ENCODE assay signal across 9 mouse cellular contexts in the genomic region with DNA sequence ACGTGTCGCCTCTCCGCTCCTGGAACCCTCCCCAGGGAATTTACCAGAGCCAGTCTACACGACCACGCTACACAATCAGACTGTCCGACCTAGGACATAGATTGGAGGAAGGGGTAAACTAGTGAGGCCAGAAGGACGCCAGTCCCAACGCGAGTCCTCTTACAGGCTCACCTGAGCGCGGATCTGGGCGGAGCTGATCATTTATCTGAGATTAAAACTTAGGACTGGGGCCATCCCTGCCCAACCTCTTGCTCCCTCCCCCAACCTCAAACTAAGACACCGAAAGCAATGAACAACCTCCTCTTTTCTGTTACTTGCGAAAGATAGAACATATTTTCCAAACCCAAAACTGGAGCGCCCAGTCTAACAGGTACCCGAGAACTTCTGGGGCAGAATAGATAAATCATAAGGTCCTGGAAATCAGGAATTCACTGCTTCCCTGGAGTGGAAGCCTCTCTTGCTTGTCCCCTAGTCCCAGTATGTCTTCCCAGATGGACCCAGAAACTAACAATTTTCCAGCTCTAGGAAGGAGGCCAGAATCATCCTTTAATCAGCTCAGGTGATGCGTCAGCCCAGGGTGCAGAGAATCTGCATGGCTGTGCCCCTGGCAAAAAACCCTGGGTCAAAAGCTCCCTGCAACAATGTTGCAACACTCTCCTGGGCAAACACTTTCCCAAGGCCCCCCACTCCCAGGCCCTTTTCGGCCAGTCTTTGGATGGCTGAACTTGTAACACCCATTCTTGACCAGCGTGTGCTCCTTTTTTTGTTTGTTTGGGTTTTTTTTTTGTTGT. TPM values are rescaled to one million over a fixed set of nuclear protein-coding genes. Genes with fewer than 3 reads are reported as not detected.
DNase-seq lines count a peak whose midpoint lies in the region; ATAC-seq and TF ChIP-seq lines count a peak whose summit lies in the region.
"Had no signal": no experiment of that assay in that cellular context is flagged by ENCODE, and none has a peak within 500 bp of the region (broad histone marks: within the 10 kb centered on the region; RNA-seq: fewer than 3 reads in every experiment).

No protein-coding gene starts in this region.

- H3K4me3 ChIP-seq in heart, embryonic 14.5 days (ENCODE audit: control insufficient read depth in 1 of 2, insufficient read depth in 1 of 2, low read depth in 1 of 2, low read length in 2 of 2): peak overlapping the region; percentile 66 to 91
- H3K4me3 ChIP-seq in ES-Bruce4 (ENCODE audit: low read depth, low read length): peak overlapping the region; percentile 67
- H3K4me3 ChIP-seq in forebrain, embryonic 14.5 days (ENCODE audit: low read depth, low read length): peak overlapping the region; percentile 87
- H3K4me3 ChIP-seq in liver, embryonic 16.5 days (ENCODE audit: low read depth, low read length): peak overlapping the region; percentile 88

- H3K4me1 ChIP-seq in heart, embryonic 14.5 days (ENCODE audit: control insufficient read depth in 2 of 2, insufficient read depth in 2 of 2, low read length in 2 of 2): peaks cover 14 to 22% of the 10 kb centered on the region in 2 experiments
- peaks cover 4% of the 10 kb centered on the region for H3K4me1 ChIP-seq in ES-Bruce4 (ENCODE audit: control insufficient read depth, insufficient read depth, low read length)
- peaks cover 29% of the 10 kb centered on the region for H3K4me1 ChIP-seq in forebrain, embryonic 14.5 days (ENCODE audit: control insufficient read depth, insufficient read depth, low read length)
- peaks cover 39% of the 10 kb centered on the region for H3K4me1 ChIP-seq in liver, embryonic 16.5 days (ENCODE audit: control insufficient read depth, low read depth, low read length)

- no peaks in the 10 kb centered on the region for H3K9me3 ChIP-seq in heart, embryonic 14.5 days (ENCODE audit: control insufficient read depth, low read length)
- no peaks in the 10 kb centered on the region for H3K9me3 ChIP-seq in ES-Bruce4 (replicated peaks; ENCODE audit: control insufficient read depth, insufficient read depth, low read length, poor library complexity, severe bottlenecking)
- no peaks in the 10 kb centered on the region for H3K9me3 ChIP-seq in forebrain, embryonic 14.5 days (replicated peaks; ENCODE audit: control insufficient read depth, low read length)
- no peaks in the 10 kb centered on the region for H3K9me3 ChIP-seq in liver, embryonic 16.5 days (replicated peaks; ENCODE audit: control insufficient read depth, low read length)

- peak overlapping the region; percentile 74 for H3K9ac ChIP-seq in heart, embryonic 14.5 days (ENCODE audit: low read length)
- H3K9ac ChIP-seq in ES-Bruce4 (ENCODE audit: low read depth, poor library complexity, severe bottlenecking): peak overlapping the region; percentile 48
- H3K9ac ChIP-seq in forebrain, embryonic 14.5 days (ENCODE audit: low read length): peak overlapping the region; percentile 70
- peak overlapping the region; percentile 65 for H3K9ac ChIP-seq in liver, embryonic 16.5 days (ENCODE audit: low read depth, low read length)

- no peaks in the 10 kb centered on the region for H3K27me3 ChIP-seq in heart, embryonic 14.5 days (ENCODE audit: control insufficient read depth, insufficient read depth, low read length)
- no peaks in the 10 kb centered on the region for H3K27me3 ChIP-seq in ES-Bruce4 (ENCODE audit: control insufficient read depth, insufficient read depth, low read length, poor library complexity, severe bottlenecking)
- no peaks in the 10 kb centered on the region for H3K27me3 ChIP-seq in forebrain, embryonic 14.5 days (replicated peaks; ENCODE audit: control insufficient read depth, insufficient read depth, low read length)
- H3K27me3 ChIP-seq in liver, embryonic 16.5 days (ENCODE audit: control insufficient read depth, insufficient read depth, low read depth, low read length): no peaks in the 10 kb centered on the region
- H3K27me3 ChIP-seq: Patski had no signal

- WGBS in heart, embryonic 14.5 days: 24% methylated on average over 19 of the region's 19 CpGs
- WGBS in forebrain, embryonic 14.5 days: 22% methylated on average over 19 of the region's 19 CpGs
- WGBS in liver, embryonic 16.5 days (ENCODE audit: insufficient replicate concordance): 25% methylated on average over 19 of the region's 19 CpGs

- no peak for TF ChIP-seq CTCF in ES-Bruce4 (IDR thresholded peaks at IDR 0.05; ENCODE audit: low read depth, low read length)

- no peak for DNase-seq in heart, adult 18-20 months
- no peak for DNase-seq in forebrain, embryonic 14.5 days (ENCODE audit: low spot score)
- no peak for DNase-seq in MN1 (ENCODE audit: low spot score)
- DNase-seq in frontal cortex, adult 2 months (ENCODE audit: extremely low spot score in 1 of 2, low spot score in 1 of 2): no peak
- DNase-seq in left cerebral cortex, postnatal 10 days (ENCODE audit: extremely low spot score in 1 of 2, low spot score in 2 of 2): no peak

- TF ChIP-seq POLR2A in ES-Bruce4 (IDR thresholded peaks at IDR 0.05; ENCODE audit: insufficient read depth, low read length): no peak

- ATAC-seq in heart, embryonic 14.5 days (ENCODE audit: insufficient number of reproducible peaks, insufficient read depth, low FRiP score, low read depth): peak; percentile 8
- no peak for ATAC-seq in forebrain, embryonic 14.5 days
- 0 out of 2 replicates have a peak, but pooled peaks have one; percentile 0 for ATAC-seq in liver, embryonic 16.5 days (ENCODE audit: low read depth)

- intact Hi-C loops in left cerebral cortex, postnatal 10 days (cut with DNase I): no loop called here

- peak overlapping the region; percentile 71 for H3K4me2 ChIP-seq in heart, embryonic 14.5 days (ENCODE audit: low read length)
- H3K4me2 ChIP-seq in forebrain, embryonic 14.5 days (ENCODE audit: low read length): peak overlapping the region; percentile 71
- H3K4me2 ChIP-seq in liver, embryonic 16.5 days (ENCODE audit: low read depth, low read length): peak overlapping the region; percentile 73

- TF ChIP-seq EP300 in ES-Bruce4 (IDR thresholded peaks at IDR 0.05; ENCODE audit: insufficient read depth, low read depth, low read length): no peak

- peak overlapping the region; percentile 49 to 61; a peak in 3 of 4 replicates for H3K27ac ChIP-seq in heart, embryonic 14.5 days (replicated peaks in 1 of 2; ENCODE audit: control insufficient read depth in 1 of 2, insufficient read depth in 1 of 2, low read depth in 2 of 2, low read length in 2 of 2)
- H3K27ac ChIP-seq in ES-Bruce4 (ENCODE audit: insufficient read depth, low read length): peak overlapping the region; percentile 87
- H3K27ac ChIP-seq in forebrain, embryonic 14.5 days (ENCODE audit: low read depth, low read length): peak overlapping the region; percentile 33; the same call in 1 of the 2 replicates
- H3K27ac ChIP-seq in liver, embryonic 16.5 days (ENCODE audit: low read length): peak overlapping the region; percentile 87

- peaks cover 8% of the 10 kb centered on the region; the same call in 1 of the 2 replicates for H3K36me3 ChIP-seq in heart, embryonic 14.5 days (ENCODE audit: control insufficient read depth, insufficient read depth, low read length)
- peaks cover 3% of the 10 kb centered on the region for H3K36me3 ChIP-seq in ES-Bruce4 (ENCODE audit: control insufficient read depth, insufficient read depth, low read length, poor library complexity, severe bottlenecking)
- H3K36me3 ChIP-seq in forebrain, embryonic 14.5 days (ENCODE audit: control insufficient read depth, insufficient read depth, low read length): peaks cover 4% of the 10 kb centered on the region
- peaks cover 2% of the 10 kb centered on the region; the same call in 1 of the 2 replicates for H3K36me3 ChIP-seq in liver, embryonic 16.5 days (ENCODE audit: control insufficient read depth, insufficient read depth)

RNA-seq across cellular contexts. Expression of gene Acly, which starts 0.8 kb away (rescaled TPM):
- 51.6 and 54.0 TPM in 2 replicates for polyA plus RNA-seq in heart, embryonic 14.5 days (2014; fragmentation: Nextera tagmentation; extraction: Ambion mirVana)
- total RNA-seq in heart, adult 18-20 months (2021): 10 to 100 TPM; 35.6 to 80.9 TPM
- polyA plus RNA-seq in ES-Bruce4 (2011; ENCODE audit: insufficient read depth, insufficient read length, low read depth, missing spikeins): 225 and 232 TPM in 2 replicates
- polyA plus RNA-seq in forebrain, embryonic 14.5 days (2014; fragmentation: Nextera tagmentation; extraction: Ambion mirVana): 198 and 208 TPM in 2 replicates
- 114 and 120 TPM in 2 replicates for polyA plus RNA-seq in liver, embryonic 16.5 days (2015; fragmentation: Nextera tagmentation; extraction: Ambion mirVana)
- polyA plus RNA-seq in frontal cortex, adult 2 months (2012; rRNA removed): 108 and 113 TPM in 2 replicates
- 100 to 1,000 TPM; 138 to 151 TPM for total RNA-seq in left cerebral cortex, postnatal 10 days (2021)

RNA-seq across cellular contexts. Expression of gene Ttc25, which starts 16.8 kb away (rescaled TPM):
- 0.13 and 1.0 TPM in 2 replicates for polyA plus RNA-seq in heart, embryonic 14.5 days (2014; fragmentation: Nextera tagmentation; extraction: Ambion mirVana)
- total RNA-seq in heart, adult 18-20 months (2021): under 1 TPM; 0.17 to 0.46 TPM
- polyA plus RNA-seq in ES-Bruce4 (2011; ENCODE audit: insufficient read depth, insufficient read length, low read depth, missing spikeins): 2.5 and 3.4 TPM in 2 replicates
- 1.7 and 2.5 TPM in 2 replicates for polyA plus RNA-seq in forebrain, embryonic 14.5 days (2014; fragmentation: Nextera tagmentation; extraction: Ambion mirVana)
- 0.06 and 0.11 TPM in 2 replicates for polyA plus RNA-seq in liver, embryonic 16.5 days (2015; fragmentation: Nextera tagmentation; extraction: Ambion mirVana)
- polyA plus RNA-seq in frontal cortex, adult 2 months (2012; rRNA removed): 1.5 and 2.0 TPM in 2 replicates
- total RNA-seq in left cerebral cortex, postnatal 10 days (2021): under 1 TPM; 0.53 to 0.77 TPM

RNA-seq across cellular contexts. Expression of gene Cnp, which starts 46.1 kb away (rescaled TPM):
- 19.2 and 20.8 TPM in 2 replicates for polyA plus RNA-seq in heart, embryonic 14.5 days (2014; fragmentation: Nextera tagmentation; extraction: Ambion mirVana)
- total RNA-seq in heart, adult 18-20 months (2021): 1 to 10 TPM; 6.1 to 7.7 TPM
- 6.9 and 7.5 TPM in 2 replicates for polyA plus RNA-seq in ES-Bruce4 (2011; ENCODE audit: insufficient read depth, insufficient read length, low read depth, missing spikeins)
- 22.0 and 25.6 TPM in 2 replicates for polyA plus RNA-seq in forebrain, embryonic 14.5 days (2014; fragmentation: Nextera tagmentation; extraction: Ambion mirVana)
- polyA plus RNA-seq in liver, embryonic 16.5 days (2015; fragmentation: Nextera tagmentation; extraction: Ambion mirVana): 13.8 TPM in 2 replicates
- polyA plus RNA-seq in frontal cortex, adult 2 months (2012; rRNA removed): 227 and 230 TPM in 2 replicates
- total RNA-seq in left cerebral cortex, postnatal 10 days (2021): 100 to 1,000 TPM in 1 of 2 experiments, 10 to 100 TPM in 1; 73.3 to 104 TPM

RNA-seq across cellular contexts. Expression of gene Klhl11, which starts 56.0 kb away (rescaled TPM):
- 8.6 and 9.3 TPM in 2 replicates for polyA plus RNA-seq in heart, embryonic 14.5 days (2014; fragmentation: Nextera tagmentation; extraction: Ambion mirVana)
- 1 to 10 TPM; 7.2 to 7.7 TPM for total RNA-seq in heart, adult 18-20 months (2021)
- polyA plus RNA-seq in ES-Bruce4 (2011; ENCODE audit: insufficient read depth, insufficient read length, low read depth, missing spikeins): 18.4 and 19.6 TPM in 2 replicates
- polyA plus RNA-seq in forebrain, embryonic 14.5 days (2014; fragmentation: Nextera tagmentation; extraction: Ambion mirVana): 15.2 and 19.8 TPM in 2 replicates
- polyA plus RNA-seq in liver, embryonic 16.5 days (2015; fragmentation: Nextera tagmentation; extraction: Ambion mirVana): 1.7 and 1.9 TPM in 2 replicates
- 13.6 and 13.7 TPM in 2 replicates for polyA plus RNA-seq in frontal cortex, adult 2 months (2012; rRNA removed)
- 10 to 100 TPM; 64.3 to 67.2 TPM for total RNA-seq in left cerebral cortex, postnatal 10 days (2021)

Comparison
In these comparisons a context has a peak if more than half of its experiments do, and no peak if none do; other contexts are left out.
1. H3K27ac ChIP-seq: peak in every context shown above with its lines; median percentile 87 in ES-Bruce4; 87 in liver, embryonic 16.5 days; 55 in heart, embryonic 14.5 days; 33 in forebrain, embryonic 14.5 days.